Mouse (Mus musculus) kidney, adult 2 months (tissue): ENCODE data around the gene Pax4.
A peak's percentile ranks its signal among the peaks of the same experiment; 100 is the strongest.

Source experiments
- CTCF ChIP-seq: fragments of 200-500 bp; conservative IDR thresholded peaks from 2 replicates; pipeline ENCODE4 v1.5.1; 2011; ENCODE audit warnings: low read depth, mild to moderate bottlenecking, control low read depth, low read length, moderate library complexity, mixed read lengths; ENCODE audit not compliant: insufficient read depth, insufficient read length
- POLR2A ChIP-seq: fragments of 200-500 bp; IDR thresholded peaks from one replicate; pipeline ENCODE4 v1.6.1; 2011; ENCODE audit warnings: low read depth, low read length, control low read depth

GRCm38 (mm10) chr6:28479865-28480751, 31.0 kb upstream of the Pax4 start:
- TF ChIP-seq CTCF (no peak), POLR2A (peak; percentile 56)
